Mouse (Mus musculus): ENCODE results near the gene Atxn7l3b. TPM values are rescaled to one million over a fixed set of nuclear protein-coding genes. Genes with fewer than 3 reads are reported as not detected.
A peak's percentile ranks its signal among the peaks of the same experiment; 100 is the strongest.

The Atxn7l3b gene
- polyA plus RNA-seq, 1 experiment from 2014 or later = 388 TPM

DNA sequence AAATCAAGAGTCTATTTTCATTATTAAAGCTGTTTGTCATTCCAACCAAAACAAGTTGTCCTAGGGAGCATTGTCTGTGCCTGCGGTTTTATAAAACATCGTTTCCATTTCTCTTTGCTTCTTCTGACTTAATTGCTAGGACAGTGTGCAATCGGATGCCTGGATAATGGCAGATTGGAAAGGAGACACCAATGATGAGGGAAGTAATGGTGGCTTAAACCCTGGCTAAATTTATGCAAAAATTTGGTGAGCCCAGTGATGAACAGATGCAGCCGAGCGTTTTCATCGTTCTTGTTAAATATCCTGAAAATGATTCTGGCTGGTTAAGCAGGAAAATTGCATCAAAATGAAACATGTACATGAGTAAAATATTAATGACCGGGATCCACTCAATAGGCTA is 28.6 kb downstream of the Atxn7l3b start:
- Histone ChIP-seq H3K4me1 (peaks cover 4% of the 10 kb centered on the region; the same call in 1 of the 2 replicates), H3K36me3 (replicated peaks) (no peaks in the 10 kb centered on the region), H3K4me3 (no peak overlapping the region), H3K27ac (no peak overlapping the region), H3K27me3 (replicated peaks) (no peaks in the 10 kb centered on the region), H3K9ac (no peak overlapping the region), H3K4me2 (no peak overlapping the region), H3K9me3 (no peaks in the 10 kb centered on the region)
- WGBS = 61% methylated on average over 7 of the region's 7 CpGs
- no peak for ATAC-seq (replicated peaks)

DNA sequence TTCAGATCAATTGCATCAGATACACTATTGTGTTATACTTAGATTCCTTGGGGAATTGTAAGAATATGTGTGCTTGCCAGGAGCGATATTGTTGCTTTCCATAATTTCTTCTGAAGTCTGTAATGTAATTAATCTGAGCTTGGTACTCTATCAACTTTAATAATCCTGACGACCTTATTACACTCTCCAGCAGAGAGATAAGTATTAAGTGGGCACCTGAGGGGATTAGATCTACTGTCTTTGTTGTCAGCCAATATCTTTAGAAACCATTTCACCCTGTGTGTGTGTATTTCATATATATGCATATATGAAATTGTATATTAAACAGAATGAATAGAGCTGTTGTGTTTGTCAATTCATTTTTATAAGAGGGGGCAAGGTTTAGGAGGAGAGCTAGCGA is 29.0 kb downstream of the Atxn7l3b start:
- H3K36me3 ChIP-seq (replicated peaks) = no peaks in the 10 kb centered on the region
- H3K9ac ChIP-seq = no peak overlapping the region
- no peak overlapping the region for H3K4me3 ChIP-seq
- peaks cover 4% of the 10 kb centered on the region; the same call in 1 of the 2 replicates for H3K4me1 ChIP-seq
- H3K27me3 ChIP-seq (replicated peaks) = no peaks in the 10 kb centered on the region
- no peaks in the 10 kb centered on the region for H3K9me3 ChIP-seq
- H3K4me2 ChIP-seq = no peak overlapping the region
- no peak for ATAC-seq (replicated peaks)
- no peak overlapping the region for H3K27ac ChIP-seq
- WGBS = 57% methylated on average over 3 of the region's 3 CpGs

DNA sequence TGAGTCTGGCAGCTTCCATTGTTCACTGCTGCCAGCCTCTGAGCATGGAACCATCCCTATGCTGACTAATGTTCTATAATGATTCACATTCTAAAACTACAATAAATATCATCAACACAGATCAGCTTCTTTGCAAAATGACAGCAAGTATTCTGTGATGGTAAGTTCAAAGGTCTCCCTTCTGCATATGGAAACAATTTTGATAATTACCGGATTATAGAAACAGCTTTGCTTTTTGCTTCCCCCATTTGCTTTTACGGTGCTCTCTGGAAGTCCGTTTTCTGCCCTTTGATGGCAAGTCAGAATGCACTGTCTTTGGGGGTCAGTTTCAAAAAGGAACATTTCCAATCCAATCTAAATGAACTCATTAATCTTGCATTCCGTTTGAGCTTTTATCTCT is 32.2 kb downstream of the Atxn7l3b start:
- H3K4me1 ChIP-seq = peaks cover 4% of the 10 kb centered on the region; the same call in 1 of the 2 replicates
- no peaks in the 10 kb centered on the region for H3K36me3 ChIP-seq (replicated peaks)
- WGBS = 33% methylated on average over 4 of the region's 4 CpGs
- no peak for ATAC-seq (replicated peaks)
- H3K4me2 ChIP-seq = no peak overlapping the region
- no peak overlapping the region for H3K9ac ChIP-seq
- H3K9me3 ChIP-seq = no peaks in the 10 kb centered on the region
- no peaks in the 10 kb centered on the region for H3K27me3 ChIP-seq (replicated peaks)
- H3K27ac ChIP-seq = no peak overlapping the region
- no peak overlapping the region for H3K4me3 ChIP-seq

DNA sequence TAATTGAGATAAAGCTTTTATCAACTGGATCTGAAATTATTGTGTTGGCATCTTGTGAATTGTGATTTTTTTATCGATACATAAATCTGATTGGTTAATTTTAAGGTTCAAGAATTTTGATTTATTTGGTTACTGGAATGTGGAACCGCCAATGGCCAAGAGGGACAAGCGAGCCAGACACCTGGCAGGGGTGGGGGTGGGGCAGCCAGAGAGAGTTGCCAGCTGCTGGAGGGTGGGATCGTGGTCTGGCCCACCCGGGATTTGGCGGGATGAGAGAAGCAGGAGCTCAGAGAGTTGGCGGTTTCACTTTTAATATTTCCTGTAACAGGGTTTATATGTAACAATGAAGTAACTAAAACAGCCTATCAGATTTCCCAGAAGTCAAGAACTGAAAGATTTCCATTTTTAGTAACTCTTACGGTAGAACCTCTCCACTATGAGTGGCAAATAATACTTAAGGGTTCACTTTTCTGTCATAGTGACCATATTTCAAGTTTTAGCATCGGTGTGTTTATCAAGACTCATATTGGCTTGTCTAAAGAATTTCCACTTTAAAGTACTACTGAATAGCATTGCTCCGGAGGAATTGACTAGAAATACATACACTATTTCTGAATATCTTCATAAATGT is 35.1 kb downstream of the Atxn7l3b start:
- H3K36me3 ChIP-seq (replicated peaks) = no peaks in the 10 kb centered on the region
- peaks cover 4% of the 10 kb centered on the region; the same call in 1 of the 2 replicates for H3K4me1 ChIP-seq
- no peaks in the 10 kb centered on the region for H3K9me3 ChIP-seq
- H3K27ac ChIP-seq = no peak overlapping the region
- no peak for ATAC-seq (replicated peaks)
- no peak overlapping the region for H3K9ac ChIP-seq
- no peaks in the 10 kb centered on the region for H3K27me3 ChIP-seq (replicated peaks)
- H3K4me2 ChIP-seq = no peak overlapping the region
- WGBS = 93% methylated on average over 10 of the region's 10 CpGs
- H3K4me3 ChIP-seq = no peak overlapping the region

DNA sequence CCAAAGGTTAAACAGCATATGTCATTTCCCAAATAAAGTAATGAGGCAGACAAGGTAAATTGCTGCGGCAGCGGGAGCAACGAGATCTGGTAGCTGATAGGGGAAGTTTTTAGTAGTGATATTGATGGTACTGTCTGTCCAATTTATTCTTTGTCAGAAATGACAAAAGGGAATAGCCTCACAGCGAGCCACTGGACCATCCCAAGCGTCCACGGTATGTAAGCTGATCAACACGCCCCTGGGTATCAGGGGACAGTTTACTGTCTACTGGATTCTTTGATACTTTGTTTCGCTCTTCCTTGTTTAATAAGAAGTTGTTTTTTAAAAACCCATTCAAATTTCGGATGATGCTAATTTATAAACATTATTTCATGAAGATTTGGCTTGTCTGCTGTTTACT is 44.7 kb downstream of the Atxn7l3b start:
- Histone ChIP-seq H3K4me3 (no peak overlapping the region), H3K27ac (no peak overlapping the region), H3K9me3 (no peaks in the 10 kb centered on the region), H3K4me2 (no peak overlapping the region), H3K4me1 (no peaks in the 10 kb centered on the region), H3K27me3 (replicated peaks) (no peaks in the 10 kb centered on the region), H3K9ac (no peak overlapping the region), H3K36me3 (replicated peaks) (no peaks in the 10 kb centered on the region)
- no peak for ATAC-seq (replicated peaks)
- 59% methylated on average over 9 of the region's 9 CpGs for WGBS

- no peak overlapping the region for H3K4me3 ChIP-seq
- no peaks in the 10 kb centered on the region for H3K27me3 ChIP-seq (replicated peaks)
- no peak overlapping the region for H3K4me2 ChIP-seq
- H3K9me3 ChIP-seq = no peaks in the 10 kb centered on the region
- 0 out of 2 replicates have a peak, but pooled peaks have one; percentile 39 for ATAC-seq (replicated peaks)
- H3K9ac ChIP-seq = no peak overlapping the region
- WGBS = 42% methylated on average over 3 of the region's 3 CpGs
- H3K36me3 ChIP-seq (replicated peaks) = no peaks in the 10 kb centered on the region
- no peak overlapping the region for H3K27ac ChIP-seq
- no peaks in the 10 kb centered on the region for H3K4me1 ChIP-seq
Observed at GRCm38 (mm10) chr10:112883688-112884004, 45.2 kb downstream of the Atxn7l3b start.

DNA sequence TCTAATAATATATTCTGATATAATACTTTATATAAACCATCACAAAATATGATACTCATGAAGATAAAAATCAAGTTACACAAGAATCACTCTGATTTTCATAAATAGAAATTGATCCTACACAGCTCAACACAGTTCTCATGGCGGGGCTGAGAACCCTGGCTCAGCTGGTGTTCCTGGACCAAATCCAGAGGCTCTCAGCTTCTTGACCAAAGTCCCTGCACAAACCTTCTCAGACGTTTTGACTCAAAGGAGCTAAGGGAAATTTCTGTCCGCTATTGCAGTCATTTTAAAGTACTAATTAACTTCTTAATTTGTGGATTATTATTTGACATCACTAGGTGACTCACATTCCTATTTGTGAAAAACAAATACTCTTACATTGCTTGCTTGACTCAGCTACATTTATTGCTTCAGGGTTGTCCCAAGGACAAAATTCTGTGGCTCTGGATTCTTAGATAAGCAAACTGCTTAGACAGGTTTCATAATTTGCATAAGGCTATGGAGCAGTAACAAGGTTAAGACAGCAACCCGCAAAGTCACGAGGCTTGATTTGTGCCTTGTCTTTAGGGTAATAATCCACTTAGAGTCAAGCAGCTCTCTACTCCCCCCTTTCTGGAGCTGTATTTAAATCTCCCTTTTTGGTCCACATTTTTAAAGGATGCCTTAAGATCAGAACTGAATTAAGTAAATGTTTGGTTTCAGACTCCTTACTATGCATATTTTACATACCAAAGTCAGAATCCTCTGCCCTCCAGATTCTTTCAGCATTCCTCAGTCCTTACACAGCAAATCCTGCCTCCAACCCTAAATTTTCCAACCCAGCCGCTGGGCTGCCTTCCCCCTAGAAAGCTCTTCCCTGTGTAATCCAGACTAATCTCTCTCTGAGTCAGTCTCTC is 45.8 kb downstream of the Atxn7l3b start:
- H3K4me1 ChIP-seq = no peaks in the 10 kb centered on the region
- H3K4me3 ChIP-seq = no peak overlapping the region
- no peak overlapping the region for H3K9ac ChIP-seq
- H3K36me3 ChIP-seq (replicated peaks) = no peaks in the 10 kb centered on the region
- no peaks in the 10 kb centered on the region for H3K9me3 ChIP-seq
- no peaks in the 10 kb centered on the region for H3K27me3 ChIP-seq (replicated peaks)
- no peak overlapping the region for H3K4me2 ChIP-seq
- WGBS = 24% methylated on average over 6 of the region's 6 CpGs
- no peak overlapping the region for H3K27ac ChIP-seq
- 0 out of 2 replicates have a peak, but pooled peaks have one; percentile 24 for ATAC-seq (replicated peaks)

DNA sequence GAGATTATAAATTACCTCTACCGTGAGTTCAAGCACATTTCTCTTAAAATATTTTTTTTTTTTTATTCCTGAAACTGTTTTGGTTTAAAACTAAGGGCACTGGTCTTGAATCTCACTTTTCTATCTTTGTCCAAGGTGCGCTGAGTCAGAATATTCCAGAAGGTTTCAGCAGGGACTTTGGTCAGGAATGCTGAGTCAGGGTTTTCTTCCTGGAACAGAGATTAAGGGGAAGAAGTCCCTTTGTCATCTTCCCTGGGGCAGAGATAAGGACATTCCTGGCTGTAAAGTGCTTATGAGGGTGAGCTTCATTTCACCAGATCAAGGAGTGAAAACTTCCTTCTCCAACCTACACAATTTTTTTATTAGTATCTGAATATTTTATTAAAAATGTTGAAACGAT is 46.7 kb downstream of the Atxn7l3b start:
- 95% methylated on average over 3 of the region's 3 CpGs for whole genome bisulfite sequencing
- Histone ChIP-seq H3K9me3 (no peaks in the 10 kb centered on the region), H3K4me2 (no peak overlapping the region), H3K27me3 (replicated peaks) (no peaks in the 10 kb centered on the region), H3K36me3 (replicated peaks) (no peaks in the 10 kb centered on the region), H3K9ac (no peak overlapping the region), H3K27ac (no peak overlapping the region), H3K4me3 (no peak overlapping the region), H3K4me1 (no peaks in the 10 kb centered on the region)
- no peak for ATAC-seq (replicated peaks)

- peak overlapping the region; percentile 20 for H3K27ac ChIP-seq
- H3K4me1 ChIP-seq = 0 out of 2 replicates have a peak, but pooled peaks cover 4% of the 10 kb centered on the region
- peak; percentile 83 for ATAC-seq (replicated peaks)
- WGBS = 47% methylated on average over 1 of the region's 1 CpGs
- H3K36me3 ChIP-seq (replicated peaks) = no peaks in the 10 kb centered on the region
- no peaks in the 10 kb centered on the region for H3K27me3 ChIP-seq (replicated peaks)
- H3K9me3 ChIP-seq = no peaks in the 10 kb centered on the region
- no peak overlapping the region for H3K9ac ChIP-seq
- H3K4me3 ChIP-seq = no peak overlapping the region
- no peak overlapping the region for H3K4me2 ChIP-seq
Observed at GRCm38 (mm10) chr10:112876655-112877393, 52.0 kb downstream of the Atxn7l3b start.
